Comparison of ENCODE assay signal across 8 mouse cellular contexts in genomic region chr6:98632278-98633063, GRCm38 (mm10).
DNase-seq lines count a peak whose midpoint lies in the region.

No protein-coding gene starts in this region.

- DNase-seq in 3T3-L1 (ENCODE audit: low read depth, low spot score) = peak; percentile 33
- DNase-seq in CD4-positive helper T cell, adult 2 months (ENCODE audit: low read depth, low spot score) = peak; percentile 36
- DNase-seq in frontal cortex, postnatal 25 days (ENCODE audit: low spot score in 2 of 2) = peak; percentile 46 to 57
- peak; percentile 51 to 72 for DNase-seq in left cerebral cortex, adult 8-10 months (ENCODE audit: low spot score in 2 of 2)
- DNase-seq in retina, embryonic 14.5 days (ENCODE audit: low spot score) = peak; percentile 54
- DNase-seq in spleen, postnatal 4 days (ENCODE audit: low spot score in 2 of 2) = no peak
- no peak for DNase-seq in adrenal gland, postnatal 14 days
- DNase-seq in urinary bladder, postnatal 10 days (ENCODE audit: low spot score) = no peak

Comparison
In these comparisons a context has a peak if more than half of its experiments do, and no peak if none do; other contexts are left out.
1. DNase-seq: peak in 3T3-L1 (single experiment), CD4-positive helper T cell, adult 2 months (single experiment), frontal cortex, postnatal 25 days (2 of 2), left cerebral cortex, adult 8-10 months (2 of 2) and retina, embryonic 14.5 days (single experiment); none in spleen, postnatal 4 days (0 of 2), adrenal gland, postnatal 14 days (single experiment) and urinary bladder, postnatal 10 days (single experiment).